Mouse (Mus musculus) mouse embryonic stem cell (cell line): ENCODE measurements at regions not wholly inside any gene's neighbourhood (a gene's known extent, or its start where the extent isn't known, plus 50 kb on each side); places are given as distances from the start of the nearest gene placed in this dataset.

Experiments used
- in situ Hi-C, 2 experiments: fragments of 300-500 bp; cut with MboI; formaldehyde crosslinking; loops; 1 replicate in 1 of 2; 3 replicates in 1 of 2; pipeline ENCODE4 v1.14.3; 2019 to 2020; ENCODE audit warnings: low sequenced_read_pairs in 2 of 2, low pct_unique_long_range_greater_than_20kb in 1 of 2, mixed read lengths in 1 of 2; ENCODE audit not compliant: unreplicated experiment in 1 of 2

- in situ Hi-C loops: no loop called here
These were observed 401.4 kb upstream of the Meis1 start for GRCm38 (mm10) chr11:19420143-19420542.

- in situ Hi-C loops: no loop called here
These were observed 404.5 kb upstream of the Meis1 start for GRCm38 (mm10) chr11:19423268-19423667.

- in situ Hi-C loops: no loop called here
These were observed 405.3 kb upstream of the Meis1 start for GRCm38 (mm10) chr11:19423841-19424815.

- in situ Hi-C loops: no loop called here
These were observed 408.8 kb upstream of the Meis1 start for GRCm38 (mm10) chr11:19427559-19427958.

- in situ Hi-C loops: no loop called here
These were observed 415.2 kb upstream of the Meis1 start for GRCm38 (mm10) chr11:19433680-19434619.

GRCm38 (mm10) chr11:19438385-19438784 lies 419.6 kb upstream of the Meis1 start:
- in situ Hi-C loops: no loop called here

GRCm38 (mm10) chr11:19441936-19442335 lies 423.2 kb upstream of the Meis1 start:
- in situ Hi-C loops: no loop called here

GRCm38 (mm10) chr11:19455391-19456290 lies 436.9 kb upstream of the Meis1 start:
- in situ Hi-C loops: no loop called here

GRCm38 (mm10) chr11:19456577-19456976 lies 437.8 kb upstream of the Meis1 start:
- in situ Hi-C loops: no loop called here

- in situ Hi-C loops: no loop called here
These were observed 445.1 kb upstream of the Meis1 start for GRCm38 (mm10) chr11:19463730-19464358.

GRCm38 (mm10) chr11:19468373-19468772 lies 449.6 kb upstream of the Meis1 start:
- in situ Hi-C loops: no loop called here

- in situ Hi-C loops: no loop called here
These were observed 450.0 kb upstream of the Meis1 start for GRCm38 (mm10) chr11:19468803-19469202.

GRCm38 (mm10) chr11:19470648-19471341 lies 452.0 kb upstream of the Meis1 start:
- in situ Hi-C loops: no loop called here

GRCm38 (mm10) chr11:19475068-19475786 lies 448.9 kb upstream of the Spred2 start:
- in situ Hi-C loops: no loop called here

- in situ Hi-C loops: no loop called here
These were observed 431.0 kb upstream of the Spred2 start for GRCm38 (mm10) chr11:19493089-19493756.

GRCm38 (mm10) chr11:19521721-19522120 lies 402.5 kb upstream of the Spred2 start:
- in situ Hi-C loops: no loop called here
